Mouse (Mus musculus) heart, postnatal 0 days (tissue): ENCODE data around the gene Zdhhc12.
"Not testable (repeated sequence)": the region's sequence is repeated elsewhere in the genome, so short reads cannot be mapped to it uniquely, and the experiment has no call there.

Experiments
- CTCF ChIP-seq: IDR thresholded peaks from 2 replicates; pipeline ENCODE4 v1.5.1; 2016; ENCODE audit warnings: antibody characterized with exemption, control low read depth, low read depth
- EP300 ChIP-seq: IDR thresholded peaks from 2 replicates; pipeline ENCODE4 v1.6.1; 2016; ENCODE audit warnings: antibody characterized with exemption, low read depth

- TF ChIP-seq CTCF, EP300: not testable (repeated sequence)
These were observed 37.8 kb upstream of the Zdhhc12 start for GRCm38 (mm10) chr2:30131240-30131639.
